33 mouse cellular contexts compared by ENCODE assay signal in genomic region chr9:92856410-92857083, GRCm38 (mm10).
"Had no signal": no experiment of that assay in that cellular context is flagged by ENCODE, and none has a peak within 500 bp of the region (broad histone marks: within the 10 kb centered on the region; RNA-seq: fewer than 3 reads in every experiment).

No protein-coding gene starts in this region.

- ATAC-seq: liver, embryonic 12.5 days; liver, postnatal 0 days; lung, postnatal 0 days; midbrain, embryonic 13.5 days; midbrain, embryonic 15.5 days; midbrain, embryonic 16.5 days had no signal

- H3K4me3 ChIP-seq: limb, embryonic 10.5 days; limb, embryonic 12.5 days; limb, embryonic 13.5 days; limb, embryonic 15.5 days; liver, embryonic 12.5 days; liver, embryonic 13.5 days; liver, embryonic 15.5 days; lung, embryonic 15.5 days; megakaryocyte, embryonic 14.5 days; midbrain, embryonic 10.5 days; midbrain, embryonic 12.5 days; midbrain, embryonic 13.5 days; midbrain, embryonic 15.5 days; myocyte; neural tube, embryonic 12.5 days; neural tube, embryonic 13.5 days had no signal

- DNase-seq: left cerebral cortex, postnatal 4 days; liver; liver, embryonic 13.5 days; liver, postnatal 0 days; lung, adult 18-20 months; lung, adult 2 months; lung, embryonic 14.5 days; lung, postnatal 10 days; lung, postnatal 14 days; lung, postnatal 36 days; lung, postnatal 4 days; midbrain, embryonic 14.5 days had no signal

- H3K9ac ChIP-seq: limb, embryonic 12.5 days; limb, embryonic 13.5 days; limb, embryonic 15.5 days; liver, embryonic 12.5 days; liver, embryonic 13.5 days; liver, embryonic 14.5 days; liver, embryonic 15.5 days; liver, postnatal 0 days; lung, embryonic 14.5 days; lung, embryonic 15.5 days; midbrain, embryonic 12.5 days; midbrain, embryonic 13.5 days; midbrain, embryonic 15.5 days; neural tube, embryonic 12.5 days; neural tube, embryonic 13.5 days had no signal

- H3K27me3 ChIP-seq: limb, embryonic 12.5 days; limb, embryonic 13.5 days; limb, embryonic 15.5 days; liver, embryonic 12.5 days; liver, embryonic 13.5 days; liver, embryonic 15.5 days; lung, embryonic 15.5 days; megakaryocyte, embryonic 14.5 days; midbrain, embryonic 12.5 days; midbrain, embryonic 13.5 days; midbrain, embryonic 15.5 days; neural tube, embryonic 12.5 days; neural tube, embryonic 13.5 days had no signal

- H3K27ac ChIP-seq: limb, embryonic 10.5 days; limb, embryonic 12.5 days; limb, embryonic 13.5 days; limb, embryonic 15.5 days; liver, embryonic 12.5 days; liver, embryonic 13.5 days; liver, embryonic 14.5 days; liver, embryonic 15.5 days; lung, embryonic 15.5 days; macrophage; midbrain, embryonic 10.5 days; midbrain, embryonic 12.5 days; midbrain, embryonic 13.5 days; midbrain, embryonic 15.5 days; neural tube, embryonic 12.5 days; neural tube, embryonic 13.5 days had no signal

- H3K9me3 ChIP-seq: limb, embryonic 10.5 days; limb, embryonic 12.5 days; limb, embryonic 13.5 days; limb, embryonic 15.5 days; liver, embryonic 12.5 days; liver, embryonic 13.5 days; liver, embryonic 15.5 days; lung, embryonic 15.5 days; megakaryocyte, embryonic 14.5 days; midbrain, embryonic 10.5 days; midbrain, embryonic 12.5 days; midbrain, embryonic 13.5 days; midbrain, embryonic 15.5 days; neural tube, embryonic 12.5 days; neural tube, embryonic 13.5 days had no signal

- H3K36me3 ChIP-seq: limb, embryonic 10.5 days; limb, embryonic 12.5 days; limb, embryonic 13.5 days; limb, embryonic 15.5 days; liver, embryonic 12.5 days; liver, embryonic 13.5 days; liver, embryonic 15.5 days; lung, embryonic 15.5 days; midbrain, embryonic 10.5 days; midbrain, embryonic 12.5 days; midbrain, embryonic 13.5 days; midbrain, embryonic 15.5 days; neural tube, embryonic 12.5 days; neural tube, embryonic 13.5 days had no signal

- H3K4me2 ChIP-seq: limb, embryonic 12.5 days; limb, embryonic 13.5 days; limb, embryonic 15.5 days; liver, embryonic 11.5 days; liver, embryonic 12.5 days; liver, embryonic 13.5 days; liver, embryonic 15.5 days; lung, embryonic 14.5 days; lung, embryonic 15.5 days; midbrain, embryonic 11.5 days; midbrain, embryonic 12.5 days; midbrain, embryonic 13.5 days; midbrain, embryonic 15.5 days; neural tube, embryonic 12.5 days; neural tube, embryonic 13.5 days had no signal

- H3K4me1 ChIP-seq: limb, embryonic 10.5 days; limb, embryonic 12.5 days; limb, embryonic 13.5 days; limb, embryonic 15.5 days; liver, embryonic 12.5 days; liver, embryonic 13.5 days; liver, embryonic 15.5 days; lung, embryonic 15.5 days; megakaryocyte, embryonic 14.5 days; midbrain, embryonic 10.5 days; midbrain, embryonic 12.5 days; midbrain, embryonic 13.5 days; midbrain, embryonic 15.5 days; neural tube, embryonic 12.5 days; neural tube, embryonic 13.5 days had no signal
